Mouse (Mus musculus) thymus, adult 2 months (tissue): ENCODE measurements around the gene Olfr1461.

Experiments used
- CTCF ChIP-seq: fragments of 200-500 bp; IDR thresholded peaks from 2 replicates; pipeline ENCODE4 v1.5.1; 2012; ENCODE audit warnings: mild to moderate bottlenecking, control low read depth, low read length, moderate library complexity, borderline replicate concordance; ENCODE audit not compliant: control insufficient read depth, poor library complexity, insufficient read depth; ENCODE audit errors: extremely low read depth
- POLR2A ChIP-seq: fragments of 200-500 bp; IDR thresholded peaks from 2 replicates; pipeline ENCODE4 v1.6.1; 2012; ENCODE audit warnings: mild to moderate bottlenecking, low read length, control low read depth, moderate library complexity; ENCODE audit not compliant: control insufficient read depth, poor library complexity, insufficient read depth; ENCODE audit errors: extremely low read depth

- no peak for TF ChIP-seq CTCF
- no peak for TF ChIP-seq POLR2A
These were observed 13.4 kb upstream of the Olfr1461 start, which contains the start of gene Olfr1459 for GRCm38 (mm10) chr19:13149449-13149848.
